Mouse (Mus musculus) 3T3-L1 (cell line): ENCODE results near the gene Gm28891.
"Not testable (repeated sequence)": the region's sequence is repeated elsewhere in the genome, so short reads cannot be mapped to it uniquely, and the experiment has no call there.

Experiments
- DNase-seq: peaks from one replicate; pipeline ENCODE4 v3.0.0-alpha.2; 2015; ENCODE audit warnings: low read depth, low spot score

The Gm28891 gene

DNA sequence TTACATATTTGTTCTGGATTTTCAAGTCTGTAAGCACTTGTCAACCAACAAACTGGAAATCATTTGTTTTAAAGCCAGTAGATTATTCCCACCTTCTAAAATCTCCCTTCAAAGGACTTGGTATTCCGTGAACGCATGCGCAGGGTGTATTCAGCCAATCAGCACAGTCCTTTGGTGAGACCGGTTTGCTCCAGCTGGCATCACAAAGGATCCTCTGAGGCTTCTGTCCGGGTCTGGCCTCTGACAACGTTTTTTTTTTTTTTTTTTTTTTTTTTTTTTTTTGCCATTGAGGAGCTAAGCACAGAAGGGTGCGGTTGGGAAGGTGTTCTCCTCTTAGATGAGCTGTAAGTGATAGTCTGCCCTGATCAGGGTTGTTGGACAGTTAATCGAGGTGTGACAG is at the start of gene Gm28891:
Gene Gm28891, plus strand, starts transcription at position 301 of the 400 bp plus-strand sequence.
- not testable (repeated sequence) for DNase-seq
